Mouse (Mus musculus): Measurements from ENCODE around the gene Gm45208. TPM values are rescaled to one million over a fixed set of nuclear protein-coding genes. Genes with fewer than 3 reads are reported as not detected.

The Gm45208 gene
- polyA plus RNA-seq, 1 experiment from 2014 or later, result not detected

DNA sequence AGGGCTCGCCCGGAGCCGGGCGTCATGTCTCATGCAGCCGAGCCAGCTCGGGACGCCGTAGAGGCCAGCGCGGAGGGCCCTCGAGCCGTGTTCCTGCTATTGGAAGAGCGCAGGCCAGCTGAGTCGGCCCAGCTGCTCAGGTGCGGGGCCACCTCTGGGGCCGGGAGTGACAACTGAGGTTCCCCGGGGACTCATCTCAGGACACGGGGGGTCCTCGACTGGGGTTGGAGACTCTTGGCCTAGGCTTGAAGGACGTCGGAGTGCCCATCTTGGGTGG is 40.8 kb downstream of the Gm45208 start:
- WGBS, result 20% methylated on average over 21 of the region's 21 CpGs
- peak overlapping the region; percentile 62 for H3K4me3 ChIP-seq
- peak overlapping the region; percentile 64 for H3K27ac ChIP-seq (replicated peaks)

DNA sequence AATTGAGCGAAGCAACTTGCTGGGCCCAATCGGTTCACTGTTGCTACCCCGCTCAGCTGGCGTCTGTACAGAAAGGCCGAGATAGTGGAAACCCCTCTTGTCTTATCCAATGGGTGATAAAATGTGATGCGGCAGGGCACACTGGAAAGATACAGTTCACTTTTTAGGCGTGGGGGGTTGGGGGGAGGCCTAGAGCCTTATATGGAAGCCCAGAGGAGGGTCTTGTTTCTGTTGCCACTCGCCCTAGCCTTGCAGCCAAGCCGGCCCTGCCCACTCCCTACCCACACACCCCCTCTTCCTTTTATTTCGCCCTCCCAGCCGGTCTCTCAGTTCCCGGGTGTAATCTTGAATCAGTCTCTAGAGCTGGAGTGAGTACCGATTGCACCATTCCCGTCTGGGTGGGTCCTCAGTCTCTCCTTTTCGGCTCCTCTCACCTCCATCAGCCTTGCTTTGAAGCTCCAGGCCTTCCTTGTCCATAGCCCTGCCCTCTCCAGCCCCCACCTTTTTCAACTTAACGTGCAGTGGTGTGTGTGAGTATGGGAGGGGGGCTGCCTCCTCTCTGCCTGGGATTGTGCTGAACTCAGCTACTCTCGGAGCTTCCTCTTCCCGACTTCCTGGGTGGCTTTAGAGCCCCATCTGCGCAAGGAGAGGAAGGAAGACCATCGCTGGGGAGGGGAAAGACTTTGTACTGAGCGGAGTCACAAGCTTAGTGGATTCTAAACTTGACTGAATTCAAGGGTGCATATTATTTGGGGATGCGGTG is 41.8 kb downstream of the Gm45208 start:
- 0 out of 2 replicates have a peak, but pooled peaks have one; percentile 10 for ATAC-seq (ENCODE audit: low read depth)
- Histone ChIP-seq H3K9me3 (no peaks in the 10 kb centered on the region), H3K4me3 (peak overlapping the region; percentile 62), H3K27me3 (no peaks in the 10 kb centered on the region), H3K36me3 (peaks cover 16% of the 10 kb centered on the region), H3K4me2 (peak overlapping the region; percentile 68), H3K4me1 (replicated peaks) (peaks cover 28% of the 10 kb centered on the region), H3K27ac (replicated peaks) (0 out of 2 replicates have a peak overlapping the region, but pooled peaks have one; percentile 1), H3K9ac (peak overlapping the region; percentile 75)
- WGBS, result 24% methylated on average over 22 of the region's 22 CpGs

More for the DNA sequence above, 40.8 kb downstream of the Gm45208 start:
- H3K9me3 ChIP-seq, result no peaks in the 10 kb centered on the region
- no peaks in the 10 kb centered on the region for H3K27me3 ChIP-seq
- ATAC-seq (ENCODE audit: low read depth), result no peak; the same call in 1 of the 2 replicates
- H3K4me1 ChIP-seq (replicated peaks), result peaks cover 28% of the 10 kb centered on the region
- H3K9ac ChIP-seq, result peak overlapping the region; percentile 75
- peak overlapping the region; percentile 68 for H3K4me2 ChIP-seq
- peaks cover 7% of the 10 kb centered on the region; the same call in 1 of the 2 replicates for H3K36me3 ChIP-seq

- ATAC-seq (ENCODE audit: low read depth), result no peak
- peak overlapping the region; percentile 75 for H3K9ac ChIP-seq
- WGBS, result 19% methylated on average over 9 of the region's 9 CpGs
Observed at GRCm38 (mm10) chrX:7764657-7765280, 42.7 kb downstream of the Gm45208 start.

GRCm38 (mm10) chrX:7765281-7765670 is 43.2 kb downstream of the Gm45208 start:
- H3K9ac ChIP-seq, result peak overlapping the region; percentile 75
- H3K9me3 ChIP-seq, result no peaks in the 10 kb centered on the region
- no peak overlapping the region for H3K27ac ChIP-seq (replicated peaks)
- no peaks in the 10 kb centered on the region for H3K27me3 ChIP-seq
- peaks cover 28% of the 10 kb centered on the region for H3K4me1 ChIP-seq (replicated peaks)
- 16% methylated on average over 13 of the region's 13 CpGs for WGBS
- no peak for ATAC-seq (ENCODE audit: low read depth)
- peak overlapping the region; percentile 68 for H3K4me2 ChIP-seq
- peaks cover 30% of the 10 kb centered on the region for H3K36me3 ChIP-seq
- peak overlapping the region; percentile 62 for H3K4me3 ChIP-seq

More at GRCm38 (mm10) chrX:7764657-7765280, 42.7 kb downstream of the Gm45208 start:
- Histone ChIP-seq H3K4me1 (replicated peaks) (peaks cover 28% of the 10 kb centered on the region), H3K4me2 (peak overlapping the region; percentile 68), H3K4me3 (peak overlapping the region; percentile 62), H3K36me3 (peaks cover 26% of the 10 kb centered on the region), H3K27me3 (no peaks in the 10 kb centered on the region), H3K9me3 (no peaks in the 10 kb centered on the region), H3K27ac (replicated peaks) (no peak overlapping the region)

- Histone ChIP-seq H3K4me1 (replicated peaks) (peaks cover 28% of the 10 kb centered on the region), H3K9me3 (no peaks in the 10 kb centered on the region), H3K36me3 (peaks cover 34% of the 10 kb centered on the region), H3K27me3 (no peaks in the 10 kb centered on the region), H3K9ac (peak overlapping the region; percentile 75), H3K27ac (replicated peaks) (no peak overlapping the region), H3K4me2 (peak overlapping the region; percentile 68), H3K4me3 (peak overlapping the region; percentile 62)
- WGBS, result 15% methylated on average over 11 of the region's 11 CpGs
- no peak for ATAC-seq (ENCODE audit: low read depth)
Observed at GRCm38 (mm10) chrX:7765764-7766163, 43.7 kb downstream of the Gm45208 start.

DNA sequence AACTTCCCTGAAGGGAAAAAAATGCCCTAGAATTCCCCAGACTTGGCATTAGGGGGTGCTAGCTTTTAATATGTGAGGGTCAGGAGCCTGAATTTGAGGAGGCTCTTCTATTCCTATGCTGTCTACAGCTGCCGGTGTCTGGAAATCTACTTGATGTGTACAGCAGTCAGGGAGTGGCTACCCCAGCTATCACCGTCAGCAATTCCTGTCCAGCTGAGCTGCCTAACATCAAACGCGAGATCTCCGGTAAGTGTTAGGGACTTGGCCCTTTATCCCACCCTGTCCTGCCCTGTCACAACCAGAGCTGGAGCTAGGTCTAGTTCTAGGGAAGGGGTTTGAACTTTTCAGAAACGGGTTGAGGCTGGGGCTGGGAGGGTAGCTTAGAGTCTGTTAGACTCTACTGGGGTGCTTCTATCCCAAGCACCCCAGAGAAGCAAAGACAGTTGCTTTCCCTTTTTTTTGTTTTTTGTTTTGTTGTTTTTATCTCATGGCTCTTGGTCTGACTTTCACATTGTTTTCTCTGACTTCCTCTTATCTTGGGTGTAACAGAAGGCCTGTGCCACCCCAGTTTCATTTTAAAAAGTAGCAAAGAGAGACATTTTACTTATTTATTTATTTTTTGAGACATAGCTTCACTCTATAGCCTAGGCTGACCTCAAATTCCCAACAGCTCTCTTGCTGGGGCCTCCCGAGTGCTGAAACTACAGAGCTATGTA is 47.4 kb downstream of the Gm45208 start:
- Histone ChIP-seq H3K9ac (no peak overlapping the region), H3K9me3 (no peaks in the 10 kb centered on the region), H3K4me3 (no peak overlapping the region), H3K27ac (replicated peaks) (no peak overlapping the region), H3K27me3 (no peaks in the 10 kb centered on the region), H3K4me2 (no peak overlapping the region), H3K36me3 (peaks cover 57% of the 10 kb centered on the region), H3K4me1 (replicated peaks) (peaks cover 16% of the 10 kb centered on the region)
- no peak for ATAC-seq (ENCODE audit: low read depth)
- 89% methylated on average over 7 of the region's 7 CpGs for WGBS

GRCm38 (mm10) chrX:7772766-7773165 is 50.7 kb downstream of the Gm45208 start:
- no peak overlapping the region for H3K9ac ChIP-seq
- no peak overlapping the region for H3K4me3 ChIP-seq
- WGBS, result 55% methylated on average over 2 of the region's 2 CpGs
- no peaks in the 10 kb centered on the region for H3K9me3 ChIP-seq
- no peak overlapping the region for H3K27ac ChIP-seq (replicated peaks)
- H3K4me1 ChIP-seq (replicated peaks), result no peaks in the 10 kb centered on the region
- H3K4me2 ChIP-seq, result no peak overlapping the region
- no peak for ATAC-seq (ENCODE audit: low read depth)
- no peaks in the 10 kb centered on the region for H3K27me3 ChIP-seq
- peaks cover 51% of the 10 kb centered on the region for H3K36me3 ChIP-seq

GRCm38 (mm10) chrX:7775501-7776205 is 53.6 kb downstream of the Gm45208 start:
- no peak for ATAC-seq (ENCODE audit: low read depth)
- 74% methylated on average over 9 of the region's 9 CpGs for WGBS

GRCm38 (mm10) chrX:7776329-7777082 is 54.5 kb downstream of the Gm45208 start:
- ATAC-seq (ENCODE audit: low read depth), result peak; percentile 72
- no peaks in the 10 kb centered on the region for H3K9me3 ChIP-seq
- peaks cover 20% of the 10 kb centered on the region for H3K36me3 ChIP-seq
- no peak overlapping the region for H3K4me2 ChIP-seq
- no peak overlapping the region for H3K27ac ChIP-seq (replicated peaks)
- H3K4me1 ChIP-seq (replicated peaks), result no peaks in the 10 kb centered on the region
- WGBS, result 51% methylated on average over 8 of the region's 8 CpGs
- no peak overlapping the region for H3K9ac ChIP-seq
- no peaks in the 10 kb centered on the region for H3K27me3 ChIP-seq
- no peak overlapping the region for H3K4me3 ChIP-seq

More at GRCm38 (mm10) chrX:7775501-7776205, 53.6 kb downstream of the Gm45208 start:
- Histone ChIP-seq H3K4me1 (replicated peaks) (no peaks in the 10 kb centered on the region), H3K36me3 (peaks cover 24% of the 10 kb centered on the region), H3K27ac (replicated peaks) (no peak overlapping the region), H3K9me3 (no peaks in the 10 kb centered on the region), H3K27me3 (no peaks in the 10 kb centered on the region), H3K4me2 (no peak overlapping the region), H3K4me3 (no peak overlapping the region), H3K9ac (no peak overlapping the region)

DNA sequence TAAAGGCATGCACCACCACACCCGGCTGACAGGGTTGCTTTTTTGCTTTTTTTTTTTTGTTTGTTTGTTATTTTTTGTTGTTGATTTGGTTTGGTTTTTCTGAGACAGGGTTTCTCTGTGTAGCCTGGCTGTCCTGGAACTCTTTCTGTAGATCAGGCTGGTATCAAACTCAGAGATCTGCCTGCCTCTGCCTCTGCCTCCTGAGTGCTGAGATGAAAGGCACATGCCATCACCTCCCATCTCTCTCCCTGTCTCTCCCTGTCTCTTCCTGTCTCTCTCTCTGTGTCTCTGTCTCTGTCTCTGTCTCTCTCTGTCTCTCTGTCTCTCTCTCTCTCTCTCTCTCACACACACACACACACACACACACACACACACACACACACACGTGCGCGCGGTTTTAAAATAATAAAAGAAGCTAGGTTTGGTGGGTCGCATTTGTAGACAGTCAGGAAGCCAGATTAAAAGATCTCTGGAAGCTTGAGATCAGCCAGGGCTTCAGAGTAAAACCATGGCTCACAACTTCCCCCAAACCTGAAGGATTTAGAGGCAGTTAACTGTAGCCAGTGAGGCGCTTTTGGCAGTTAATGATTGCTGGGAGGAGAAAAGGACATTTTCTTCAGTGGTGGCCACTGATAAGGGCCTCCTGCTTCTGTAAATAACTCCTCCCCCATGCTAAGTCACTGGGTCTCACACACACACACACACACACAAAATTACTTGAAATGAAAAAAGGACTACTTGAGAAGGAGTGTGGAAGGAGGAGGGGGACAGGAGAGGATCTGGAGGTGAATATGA is 56.6 kb downstream of the Gm45208 start:
- no peaks in the 10 kb centered on the region for H3K9me3 ChIP-seq
- WGBS, result 60% methylated on average over 7 of the region's 7 CpGs
- H3K4me1 ChIP-seq (replicated peaks), result no peaks in the 10 kb centered on the region
- H3K36me3 ChIP-seq, result peaks cover 5% of the 10 kb centered on the region
- H3K27ac ChIP-seq (replicated peaks), result no peak overlapping the region
- no peak overlapping the region for H3K4me3 ChIP-seq
- no peak overlapping the region for H3K4me2 ChIP-seq
- no peaks in the 10 kb centered on the region for H3K27me3 ChIP-seq
- no peak overlapping the region for H3K9ac ChIP-seq
- ATAC-seq (ENCODE audit: low read depth), result no peak

- no peaks in the 10 kb centered on the region for H3K36me3 ChIP-seq
- 21% methylated on average over 3 of the region's 3 CpGs for WGBS
- H3K9ac ChIP-seq, result no peak overlapping the region
- no peaks in the 10 kb centered on the region for H3K4me1 ChIP-seq (replicated peaks)
- H3K9me3 ChIP-seq, result no peaks in the 10 kb centered on the region
- H3K4me2 ChIP-seq, result no peak overlapping the region
- H3K4me3 ChIP-seq, result no peak overlapping the region
- no peak for ATAC-seq (ENCODE audit: low read depth)
- no peaks in the 10 kb centered on the region for H3K27me3 ChIP-seq
- H3K27ac ChIP-seq (replicated peaks), result no peak overlapping the region
Observed at GRCm38 (mm10) chrX:7779294-7779693, 57.2 kb downstream of the Gm45208 start.

Measured in neural tube, embryonic 13.5 days (tissue).